Mouse (Mus musculus) hindbrain, embryonic 14.5 days (tissue): ENCODE data around the gene Olfr1217. TPM values are rescaled to one million over a fixed set of nuclear protein-coding genes. Genes with fewer than 3 reads are reported as not detected.

Experiments
- polyA plus RNA-seq: library from polyadenylated mRNA; unstranded; fragments of >200 nt; fragmentation: Nextera tagmentation; extraction: Ambion mirVana; gene quantifications from 2 replicates; pipeline ENCODE4 v1.2.1, GENCODE M21; 2014

Olfr1217 gene
- polyA plus RNA-seq, 1 experiment from 2014 or later = not detected

Other genes with a start within 250 kb of the Olfr1217 start
- not detected in 2 replicates for gene Olfr1201, start 239.0 kb downstream of the Olfr1217 start, polyA plus RNA-seq
- not detected in 2 replicates for gene Olfr1202, start 217.6 kb downstream of the Olfr1217 start, polyA plus RNA-seq
- gene Olfr1205, start 202.3 kb downstream of the Olfr1217 start, polyA plus RNA-seq = not detected in 2 replicates
- not detected in 2 replicates for gene Olfr1204, start 182.8 kb downstream of the Olfr1217 start, polyA plus RNA-seq
- not detected in 2 replicates for gene Olfr1206, start 168.8 kb downstream of the Olfr1217 start, polyA plus RNA-seq
- gene Olfr1208, start 129.8 kb downstream of the Olfr1217 start, polyA plus RNA-seq = not detected in 2 replicates
- not detected in 2 replicates for gene Olfr1209, start 116.9 kb downstream of the Olfr1217 start, polyA plus RNA-seq
- not detected in 2 replicates for gene Olfr1211, start 94.0 kb downstream of the Olfr1217 start, polyA plus RNA-seq
- gene Olfr1212, start 78.1 kb downstream of the Olfr1217 start, polyA plus RNA-seq = not detected in 2 replicates
- gene Gm13762, start 51.8 kb downstream of the Olfr1217 start, polyA plus RNA-seq = 0.10 TPM in 1 of 2 replicates, not detected in the other
- not detected in 2 replicates for gene Olfr1214, start 39.4 kb downstream of the Olfr1217 start, polyA plus RNA-seq
- gene Olfr1215, start 25.1 kb downstream of the Olfr1217 start, polyA plus RNA-seq = not detected in 2 replicates
- gene Olfr1216, start 13.7 kb downstream of the Olfr1217 start, polyA plus RNA-seq = not detected in 2 replicates
- not detected in 2 replicates for gene Olfr1218, start 29.1 kb upstream of the Olfr1217 start, polyA plus RNA-seq
- not detected in 2 replicates for gene Olfr1219, start 51.4 kb upstream of the Olfr1217 start, polyA plus RNA-seq
- not detected in 2 replicates for gene Olfr1220, start 74.8 kb upstream of the Olfr1217 start, polyA plus RNA-seq
- gene Olfr1221, start 85.2 kb upstream of the Olfr1217 start, polyA plus RNA-seq = not detected in 2 replicates
- not detected in 2 replicates for gene Olfr1222, start 101.0 kb upstream of the Olfr1217 start, polyA plus RNA-seq
- not detected in 2 replicates for gene Olfr1223, start 119.5 kb upstream of the Olfr1217 start, polyA plus RNA-seq
- not detected in 2 replicates for gene Olfr1224-ps1, start 132.0 kb upstream of the Olfr1217 start, polyA plus RNA-seq
- not detected in 2 replicates for gene Olfr1225, start 142.6 kb upstream of the Olfr1217 start, polyA plus RNA-seq
- gene Olfr1226, start 168.0 kb upstream of the Olfr1217 start, polyA plus RNA-seq = not detected in 2 replicates
- gene Olfr1228, start 222.0 kb upstream of the Olfr1217 start, polyA plus RNA-seq = not detected in 2 replicates